Mouse (Mus musculus) cerebellum, adult 11 months (tissue): ENCODE results near the gene Lrtm1.

Source experiments
- DNase-seq: peaks from one replicate; pipeline ENCODE4 v3.0.0; 2022

Lrtm1 gene

GRCm38 (mm10) chr14:29038246-29038645 lies 20.2 kb downstream of the Lrtm1 start:
- no peak for DNase-seq

- no peak for DNase-seq
Measured at GRCm38 (mm10) chr14:29040606-29041364, 22.8 kb downstream of the Lrtm1 start.

GRCm38 (mm10) chr14:29041498-29041897 lies 23.5 kb downstream of the Lrtm1 start:
- DNase-seq = no peak

- DNase-seq = no peak
Measured at GRCm38 (mm10) chr14:29042355-29042754, 24.3 kb downstream of the Lrtm1 start.

- DNase-seq = no peak
Measured at GRCm38 (mm10) chr14:29051951-29052835, 34.2 kb downstream of the Lrtm1 start.

GRCm38 (mm10) chr14:29060679-29061078 lies 42.7 kb downstream of the Lrtm1 start:
- DNase-seq = no peak

- DNase-seq = no peak
Measured at GRCm38 (mm10) chr14:29061491-29061890, 43.5 kb downstream of the Lrtm1 start.

GRCm38 (mm10) chr14:29062676-29063075 lies 44.7 kb downstream of the Lrtm1 start:
- no peak for DNase-seq

GRCm38 (mm10) chr14:29073747-29074146 lies 55.7 kb downstream of the Lrtm1 start:
- peak; percentile 4 for DNase-seq

GRCm38 (mm10) chr14:29077418-29077817 lies 59.4 kb downstream of the Lrtm1 start:
- no peak for DNase-seq

GRCm38 (mm10) chr14:29080228-29080627 lies 62.2 kb downstream of the Lrtm1 start:
- DNase-seq = no peak

- DNase-seq = no peak
Measured at GRCm38 (mm10) chr14:29080630-29081029, 62.6 kb downstream of the Lrtm1 start.

GRCm38 (mm10) chr14:29082171-29082570 lies 64.2 kb downstream of the Lrtm1 start:
- no peak for DNase-seq
